Mouse (Mus musculus) spleen, postnatal 4 days (tissue): ENCODE data around the gene Plekhh3.

ENCODE experiments used
- DNase-seq, 2 experiments: peaks; one replicate each; pipeline ENCODE4 v3.0.0; 2022; ENCODE audit warnings: low spot score in 2 of 2

Gene Plekhh3

DNA sequence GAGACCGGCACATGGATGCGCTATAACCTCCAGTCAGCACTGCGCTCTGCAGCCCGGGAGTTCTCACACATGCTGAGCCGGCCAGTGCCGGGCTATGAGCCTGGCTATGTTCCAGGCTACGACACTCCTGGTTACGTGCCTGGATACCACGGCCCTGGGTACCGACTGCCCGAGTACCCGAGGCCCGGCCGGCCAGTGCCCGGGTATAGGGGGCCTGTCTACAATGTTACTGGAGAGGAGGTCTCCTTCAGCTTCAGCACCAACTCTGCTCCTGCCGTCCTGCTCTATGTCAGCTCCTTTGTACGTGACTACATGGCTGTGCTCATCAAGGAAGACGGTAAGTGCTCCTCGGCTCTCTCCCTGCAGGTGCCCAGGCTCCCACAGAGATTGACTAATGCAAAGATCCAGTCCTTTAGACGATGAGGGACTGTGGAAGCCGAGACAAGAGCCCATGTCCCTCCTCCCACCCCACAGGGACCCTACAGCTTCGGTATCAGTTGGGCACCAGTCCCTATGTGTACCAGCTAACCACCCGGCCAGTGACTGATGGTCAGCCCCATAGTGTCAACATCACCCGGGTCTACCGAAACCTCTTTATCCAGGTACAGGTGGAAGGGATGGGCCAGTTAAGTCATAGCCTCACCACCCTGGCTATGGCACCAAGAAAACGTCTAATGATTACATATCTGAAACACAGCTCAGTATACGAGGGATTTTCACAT, 15.5 kb upstream of the Plekhh3 start:
- DNase-seq, result no peak

DNA sequence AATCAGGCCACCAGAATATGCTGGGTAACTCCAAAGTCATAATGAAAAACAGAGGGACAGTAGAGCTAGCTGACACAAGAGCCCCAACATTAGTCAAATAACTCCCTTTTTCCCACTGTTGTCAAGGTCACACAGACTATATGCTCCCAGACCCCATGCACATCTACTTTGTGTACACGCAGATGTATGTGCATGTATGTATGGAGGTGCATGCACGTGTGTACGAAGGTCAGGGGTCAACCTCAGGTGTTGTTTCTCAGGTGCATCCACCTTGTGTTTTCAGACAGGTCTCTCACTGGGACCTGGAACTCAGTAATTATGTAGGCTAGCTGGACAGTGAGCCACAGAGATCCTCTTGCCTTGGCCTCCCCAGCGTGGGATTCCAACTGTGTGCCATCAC, 14.3 kb upstream of the Plekhh3 start:
- DNase-seq, result no peak

DNA sequence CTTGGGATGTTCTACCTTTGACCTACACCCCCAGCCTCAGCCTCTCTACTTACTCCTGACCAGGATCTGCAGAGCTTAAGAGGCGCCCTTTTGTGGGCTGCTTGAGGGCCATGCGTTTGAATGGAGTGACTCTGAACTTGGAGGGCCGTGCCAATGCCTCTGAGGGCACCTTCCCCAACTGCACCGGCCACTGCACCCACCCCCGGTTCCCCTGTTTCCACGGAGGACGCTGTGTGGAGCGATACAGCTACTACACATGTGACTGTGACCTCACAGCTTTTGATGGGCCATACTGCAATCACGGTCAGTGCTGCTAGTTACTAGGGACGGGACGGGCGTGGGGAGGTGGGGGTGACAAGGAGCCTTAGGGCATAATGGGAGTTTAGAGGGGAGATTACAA, 13.8 kb upstream of the Plekhh3 start:
- no peak for DNase-seq

DNA sequence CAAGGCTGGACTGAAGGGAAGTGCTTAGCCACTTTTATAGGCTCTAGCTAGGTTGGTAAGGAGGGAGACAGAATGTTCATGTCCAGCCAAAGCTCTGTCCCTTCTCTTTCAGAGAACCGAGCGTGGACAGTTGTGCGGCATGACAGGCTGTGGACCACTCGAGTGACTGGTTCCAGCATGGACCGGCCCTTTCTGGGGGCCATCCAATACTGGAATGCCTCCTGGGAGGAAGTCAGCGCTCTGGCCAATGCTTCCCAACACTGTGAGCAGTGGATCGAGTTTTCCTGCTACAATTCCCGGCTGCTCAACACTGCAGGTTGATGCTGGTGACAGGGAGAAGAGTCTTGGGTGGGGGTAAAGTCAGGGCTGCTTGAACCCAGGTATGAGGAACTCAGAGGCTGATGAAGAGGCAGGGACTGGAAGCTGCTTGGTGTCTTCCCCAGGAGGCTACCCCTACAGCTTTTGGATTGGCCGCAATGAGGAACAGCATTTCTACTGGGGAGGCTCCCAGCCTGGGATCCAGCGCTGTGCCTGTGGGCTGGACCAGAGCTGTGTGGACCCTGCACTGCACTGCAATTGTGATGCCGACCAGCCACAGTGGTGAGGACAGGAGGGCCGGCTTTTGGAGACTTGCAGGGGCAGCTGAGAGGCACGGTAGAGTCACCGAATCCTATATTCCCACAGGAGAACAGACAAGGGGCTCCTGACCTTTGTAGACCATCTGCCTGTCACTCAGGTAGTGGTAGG, 11.8 kb upstream of the Plekhh3 start:
- no peak for DNase-seq

DNA sequence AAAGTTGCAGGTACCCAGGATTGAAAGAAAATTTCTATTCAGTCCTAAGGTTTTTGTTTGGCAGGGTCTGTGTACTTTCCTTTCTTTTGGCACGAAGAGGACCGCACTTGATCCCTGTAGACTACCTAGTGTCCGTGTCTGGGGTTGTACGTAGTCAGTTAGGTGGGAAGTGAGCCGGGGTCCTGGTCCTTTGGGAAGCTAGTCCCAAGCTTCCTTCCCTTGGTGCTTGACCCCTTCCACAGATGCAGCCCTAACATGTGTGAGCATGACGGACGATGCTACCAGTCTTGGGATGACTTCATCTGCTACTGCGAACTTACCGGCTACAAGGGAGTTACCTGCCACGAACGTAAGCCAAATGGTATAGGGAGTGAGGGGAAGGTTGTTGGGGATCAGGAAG, 10.8 kb upstream of the Plekhh3 start:
- no peak for DNase-seq

DNA sequence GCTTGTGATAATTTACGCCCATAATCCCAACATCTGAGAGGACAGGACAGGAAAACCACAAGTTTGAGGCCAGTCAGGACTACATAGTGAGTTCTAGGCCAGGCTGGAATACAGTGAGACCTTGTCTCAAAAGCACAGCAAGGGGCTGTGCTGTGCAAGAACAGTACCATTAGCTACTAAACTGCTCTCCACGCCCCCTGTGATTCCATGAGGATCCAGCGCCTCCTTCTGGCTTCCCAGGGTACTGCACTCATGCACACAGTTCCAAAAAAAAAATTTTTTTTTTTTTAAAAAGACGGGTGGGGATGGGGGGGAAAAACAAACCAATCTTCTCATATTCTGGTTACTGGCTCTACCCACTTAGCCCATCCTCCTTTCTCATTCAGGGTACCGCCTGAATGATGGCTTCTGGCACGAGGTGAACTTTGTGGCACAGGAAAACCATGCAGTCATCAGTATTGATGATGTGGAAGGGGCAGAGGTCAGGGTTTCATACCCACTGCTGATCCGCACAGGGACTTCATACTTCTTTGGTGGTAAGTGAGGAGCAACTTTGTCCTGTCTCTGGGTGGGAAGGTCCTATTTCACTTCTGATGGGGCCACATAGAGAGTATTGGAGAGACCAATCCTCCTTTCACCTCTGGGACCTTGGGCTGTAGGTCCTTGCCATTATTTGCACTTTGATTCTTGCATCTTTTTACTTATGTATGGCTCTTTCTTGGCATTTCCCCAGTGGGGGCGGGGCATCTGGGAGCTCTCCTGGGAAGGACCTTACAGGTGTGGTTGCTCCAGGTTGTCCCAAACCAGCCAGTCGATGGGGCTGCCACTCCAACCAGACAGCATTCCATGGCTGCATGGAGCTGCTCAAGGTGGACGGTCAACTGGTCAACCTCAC, 9.9 kb upstream of the Plekhh3 start:
- peak; percentile 63 to 85 for DNase-seq

DNA sequence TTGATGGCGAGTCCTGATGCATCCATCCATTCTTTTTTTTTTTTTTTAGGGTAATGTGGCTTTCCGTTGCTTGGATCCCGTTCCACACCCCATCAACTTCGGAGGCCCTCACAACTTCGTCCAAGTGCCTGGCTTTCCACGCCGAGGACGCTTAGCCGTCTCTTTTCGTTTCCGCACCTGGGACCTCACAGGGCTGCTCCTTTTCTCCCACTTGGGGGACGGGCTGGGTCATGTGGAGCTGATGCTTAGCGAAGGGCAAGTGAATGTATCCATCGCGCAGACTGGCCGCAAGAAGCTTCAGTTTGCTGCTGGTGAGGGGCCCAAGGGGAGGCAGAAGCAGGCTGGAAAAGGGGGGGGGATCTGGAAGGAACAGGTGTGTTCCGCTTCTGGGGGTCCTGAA, 9.1 kb upstream of the Plekhh3 start:
- no peak for DNase-seq

DNA sequence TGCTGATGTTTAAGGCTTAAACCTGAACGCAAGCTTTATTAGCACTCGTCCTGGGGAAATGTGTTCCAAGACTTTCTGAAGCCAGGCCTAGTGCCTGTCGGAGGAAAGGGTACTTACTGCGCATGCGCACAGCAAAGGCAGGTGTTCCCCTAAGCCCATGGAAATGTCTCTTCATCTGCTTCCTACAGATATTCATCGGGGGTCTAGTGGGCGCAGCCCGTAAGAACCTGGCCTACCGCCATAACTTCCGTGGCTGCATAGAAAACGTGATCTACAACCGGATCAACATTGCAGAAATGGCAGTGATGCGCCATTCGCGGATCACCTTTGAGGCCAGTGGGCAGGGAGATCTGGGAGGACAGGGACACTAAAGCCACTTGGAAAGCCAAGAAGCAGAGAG, 8.2 kb upstream of the Plekhh3 start:
- DNase-seq, result no peak

DNA sequence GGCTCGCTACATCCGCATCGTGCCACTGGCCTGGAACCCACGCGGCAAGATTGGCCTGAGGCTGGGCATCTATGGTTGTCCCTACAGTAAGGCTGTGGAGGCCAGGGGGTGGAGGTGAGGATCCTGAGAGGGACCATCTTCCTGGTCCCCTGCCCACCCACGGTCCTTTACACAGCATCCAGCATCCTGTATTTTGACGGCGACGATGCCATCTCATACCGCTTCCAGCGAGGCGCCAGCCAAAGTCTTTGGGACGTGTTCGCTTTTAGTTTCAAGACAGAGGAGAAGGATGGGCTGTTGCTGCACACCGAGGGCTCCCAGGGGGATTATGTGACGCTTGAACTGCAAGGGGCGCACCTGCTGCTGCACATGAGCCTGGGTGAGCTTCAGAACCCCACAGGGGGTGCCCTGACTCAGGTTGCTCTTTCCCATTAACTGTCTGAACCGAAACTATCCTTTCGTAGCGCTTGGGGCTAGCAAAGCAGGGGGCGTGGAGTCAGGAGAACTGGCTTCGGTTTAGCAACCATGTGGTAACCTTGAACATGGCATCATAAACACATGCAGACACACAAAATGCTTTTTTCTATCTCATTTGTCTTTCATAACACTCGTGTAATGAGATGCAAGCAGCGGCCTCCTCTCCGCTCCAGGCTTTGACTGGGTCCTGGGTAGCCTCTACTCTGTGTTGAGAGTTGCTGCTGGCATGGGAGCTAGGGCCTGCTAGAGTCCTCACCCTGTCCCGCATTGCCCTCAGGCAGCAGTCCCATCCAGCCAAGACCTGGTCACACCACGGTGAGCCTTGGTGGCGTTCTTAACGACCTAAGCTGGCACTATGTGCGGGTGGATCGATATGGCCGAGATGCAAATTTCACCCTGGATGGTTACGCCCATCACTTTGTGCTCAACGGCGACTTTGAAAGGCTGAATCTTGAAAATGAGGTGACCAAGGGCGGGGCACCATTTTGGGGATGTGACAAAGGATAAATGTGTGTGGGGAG, 7.2 kb upstream of the Plekhh3 start:
- DNase-seq, result no peak

DNA sequence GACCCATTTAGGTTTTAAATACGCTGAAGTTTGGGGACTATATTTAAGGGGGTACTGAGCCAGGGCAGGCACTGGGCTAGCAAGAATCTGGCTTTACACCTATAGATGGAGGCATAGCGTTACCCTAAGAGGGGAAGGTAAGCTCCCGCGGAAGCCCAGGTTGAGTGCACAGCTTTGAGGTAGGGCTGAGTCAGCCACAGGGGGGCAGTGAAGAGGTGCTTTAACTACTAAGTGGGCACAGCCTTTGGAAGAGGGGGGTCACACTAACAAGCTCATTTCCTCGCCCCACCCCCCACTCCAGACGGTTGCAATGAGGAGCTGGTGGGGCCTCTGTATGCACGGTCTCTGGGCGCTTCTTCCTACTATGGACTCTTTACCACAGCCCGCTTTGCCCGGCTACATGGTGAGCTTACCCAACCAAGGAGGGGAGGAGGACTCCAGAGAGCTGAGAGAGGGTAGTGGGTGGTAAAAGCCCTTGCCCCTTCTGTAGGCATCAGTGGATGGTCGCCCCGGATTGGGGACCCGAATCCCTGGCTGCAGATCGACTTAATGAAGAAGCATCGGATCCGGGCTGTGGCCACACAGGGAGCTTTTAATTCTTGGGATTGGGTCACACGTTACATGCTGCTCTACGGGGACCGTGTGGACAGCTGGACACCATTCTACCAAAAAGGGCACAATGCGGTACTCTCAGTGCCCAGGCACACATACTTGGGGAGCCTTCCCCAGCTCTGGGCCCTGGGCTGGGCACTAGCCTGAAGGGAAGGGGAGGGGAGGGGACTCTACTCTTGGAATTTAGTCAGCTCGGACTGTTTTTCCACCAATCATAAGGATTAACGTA, 6.0 kb upstream of the Plekhh3 start:
- DNase-seq, result peak; percentile 60 to 84

DNA sequence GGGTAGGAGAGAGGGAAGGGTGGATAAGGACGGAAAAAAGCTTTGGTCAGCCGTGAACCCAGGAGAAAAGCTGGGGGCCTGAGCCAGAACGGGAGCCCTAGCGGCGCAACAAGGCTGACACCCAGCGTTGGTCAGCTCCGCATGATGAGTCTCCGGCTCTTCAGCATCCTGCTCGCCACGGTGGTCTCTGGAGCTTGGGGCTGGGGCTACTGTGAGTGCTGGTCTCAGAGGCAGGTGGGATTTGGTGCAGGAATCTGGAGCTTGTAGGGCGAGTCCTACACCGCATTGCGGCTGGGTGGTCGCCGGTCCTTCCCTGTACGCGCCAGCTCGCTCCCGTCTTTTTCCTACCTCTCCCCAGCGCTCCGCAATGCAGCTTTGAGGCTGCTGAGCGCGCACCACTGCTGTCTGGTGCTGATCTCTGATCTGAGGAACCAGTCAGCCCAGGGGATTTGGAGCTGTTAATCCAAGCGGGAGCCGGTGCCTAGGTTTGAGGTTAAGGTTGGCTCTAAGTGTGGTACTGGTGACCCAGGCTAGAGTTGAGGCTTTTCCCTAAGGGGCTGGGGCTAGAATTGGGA, 5.1 kb upstream of the Plekhh3 start:
- DNase-seq, result no peak

DNA sequence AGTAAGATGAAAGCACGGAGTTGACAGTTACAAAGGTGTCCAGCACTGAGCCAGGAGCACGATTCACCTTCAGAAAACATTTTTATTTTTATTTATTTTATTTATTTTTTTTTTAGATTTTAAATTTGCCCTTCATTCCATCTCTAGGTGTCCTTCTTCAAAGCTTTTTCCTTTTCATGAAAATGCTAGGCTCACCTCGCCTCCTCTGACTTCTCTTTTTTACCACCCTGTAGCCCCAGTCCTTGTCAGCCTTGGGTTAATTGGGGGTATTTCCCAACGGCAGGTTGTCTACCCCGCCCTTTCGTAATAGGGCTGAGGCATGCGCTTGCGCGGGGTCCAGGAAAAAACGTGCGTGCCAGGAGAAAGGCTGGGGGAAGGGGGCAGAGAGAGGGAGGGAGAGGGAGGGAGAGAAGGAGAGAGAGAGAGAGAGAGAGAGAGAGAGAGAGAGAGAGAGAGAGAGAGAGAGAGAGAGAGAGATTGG, 4.5 kb upstream of the Plekhh3 start:
- DNase-seq, result no peak

DNA sequence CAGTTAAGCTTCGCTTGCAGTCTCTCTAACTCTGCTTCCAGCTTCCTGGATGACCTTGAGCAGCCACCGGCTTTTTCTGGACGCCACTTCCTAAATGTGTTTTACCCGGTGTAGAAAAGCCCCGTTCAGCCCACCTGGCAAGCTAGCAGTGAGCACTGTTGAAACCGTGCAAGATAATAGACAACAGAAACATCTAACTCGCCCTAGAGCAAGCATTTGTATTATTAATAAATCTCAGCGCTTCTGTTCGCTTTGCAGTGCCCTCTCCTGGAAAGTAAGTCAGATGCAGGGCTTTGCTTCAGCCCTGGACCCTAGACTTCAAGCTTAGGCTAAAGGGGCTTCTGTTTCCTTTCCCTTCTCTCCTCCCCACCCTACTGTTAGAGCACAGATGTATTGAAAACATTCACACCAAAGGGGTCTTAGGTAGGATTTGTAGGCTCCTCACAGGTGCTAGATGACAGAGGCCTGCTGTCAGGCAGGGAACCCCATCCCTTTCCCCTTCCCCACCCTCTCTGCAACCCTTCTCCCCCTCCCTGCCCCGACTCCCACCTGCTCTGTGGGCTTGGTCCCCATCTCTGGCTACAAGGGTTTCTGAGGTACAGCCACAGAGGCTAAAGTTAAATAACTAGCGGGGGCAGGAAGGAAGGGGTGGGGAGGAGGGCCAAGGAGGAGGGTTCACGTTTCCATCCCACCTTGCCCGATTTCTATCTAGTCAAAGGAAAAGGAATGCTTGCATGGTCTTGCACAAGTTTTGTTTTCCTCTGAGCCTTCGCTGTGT, 3.9 kb upstream of the Plekhh3 start, which contains the start of gene Ccr10:
Gene Ccr10, minus strand, starts transcription at position 593 of the 778 bp plus-strand sequence.
- DNase-seq, result no peak

DNA sequence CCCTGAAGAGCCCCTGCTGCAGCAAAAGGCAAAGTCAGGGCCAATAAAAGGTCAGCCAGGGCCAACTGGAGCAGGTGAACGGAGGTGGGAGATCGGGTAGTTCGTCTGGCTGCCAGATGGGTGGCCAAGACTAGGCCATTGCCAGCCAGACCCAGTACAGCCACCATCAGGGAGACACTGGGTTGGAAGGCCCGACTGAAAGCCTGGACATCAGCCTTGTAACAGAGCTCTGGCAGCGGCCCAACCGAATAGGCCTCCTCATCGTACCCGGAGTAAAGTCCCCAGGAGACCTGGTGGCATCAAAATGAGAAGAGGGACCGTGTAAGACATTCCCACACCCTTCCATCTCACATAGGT, 3.2 kb upstream of the Plekhh3 start:
- DNase-seq, result no peak

DNA sequence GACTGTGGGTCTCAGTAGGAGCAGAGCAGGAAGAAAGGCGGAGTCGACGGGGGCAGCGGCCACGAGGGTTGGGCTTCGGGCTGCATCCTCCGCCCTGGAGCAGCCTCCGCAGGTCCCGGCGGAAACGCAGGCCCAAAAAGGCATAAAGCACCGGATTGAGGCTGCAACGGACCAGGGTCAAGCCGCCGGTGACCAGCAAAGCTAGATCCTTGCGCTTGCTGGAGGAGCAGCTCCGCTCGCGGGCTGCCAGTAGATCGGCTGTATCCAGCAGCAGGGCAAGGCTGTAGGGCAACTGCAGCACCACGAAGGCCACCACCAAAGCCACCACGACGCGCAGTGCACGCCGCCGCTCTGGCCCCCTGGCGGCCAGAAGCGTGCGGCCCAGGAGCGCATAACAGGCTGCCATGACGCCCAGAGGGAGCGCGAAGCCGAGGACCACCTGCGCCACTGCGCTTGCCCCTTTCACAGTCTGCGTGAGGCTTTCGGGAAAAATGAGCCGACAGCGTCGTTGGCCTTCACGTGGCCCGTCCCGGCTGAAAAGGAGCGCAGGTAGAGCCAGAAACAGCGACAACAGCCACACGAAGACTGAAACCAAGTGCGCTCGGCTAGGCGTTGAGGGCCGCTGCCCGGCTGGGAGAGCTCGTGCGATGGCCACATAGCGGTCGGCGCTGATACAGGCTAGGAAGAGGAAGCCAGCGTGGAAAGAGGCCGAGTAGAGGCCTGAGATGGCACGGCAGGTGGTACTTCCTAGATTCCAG, 2.7 kb upstream of the Plekhh3 start:
- peak; percentile 71 to 87 for DNase-seq

DNA sequence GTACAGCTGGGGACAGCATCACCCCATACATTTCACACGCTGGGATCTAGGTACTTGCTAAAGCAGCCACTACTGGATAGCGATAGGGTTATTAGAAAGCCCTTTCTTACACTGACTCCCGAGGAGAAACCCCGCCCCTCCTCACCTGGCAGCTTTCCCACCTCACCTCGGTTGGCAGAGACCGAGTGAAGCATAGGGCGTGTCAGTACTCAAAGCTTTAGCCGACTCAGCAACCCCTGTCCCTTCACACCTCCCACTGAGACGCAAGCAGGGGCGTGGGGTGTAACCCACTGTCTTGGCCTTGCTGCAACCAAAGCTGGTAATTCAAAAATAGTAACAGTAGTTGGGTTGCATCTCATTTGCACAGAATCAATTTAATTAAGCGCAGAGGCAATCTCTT, 2.0 kb upstream of the Plekhh3 start:
- no peak for DNase-seq

DNA sequence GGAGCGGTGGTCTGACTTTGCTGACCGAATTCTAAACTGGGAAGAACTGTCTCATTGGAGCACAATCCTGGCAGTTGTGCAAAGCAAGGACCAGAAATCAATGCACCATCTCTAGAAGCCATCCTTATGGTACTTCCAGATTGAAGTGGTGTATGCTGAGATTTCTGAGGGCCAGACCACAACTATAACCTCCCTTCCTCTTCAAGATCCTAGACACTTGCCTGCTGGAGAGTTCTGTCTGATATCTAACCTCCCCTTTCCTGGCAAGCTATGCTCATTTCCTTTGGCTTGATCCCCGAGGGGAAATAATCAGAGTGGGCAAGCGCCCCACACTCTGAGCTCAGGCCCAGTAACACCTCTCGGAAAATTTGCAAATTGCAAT, 1.3 kb upstream of the Plekhh3 start:
- no peak for DNase-seq

DNA sequence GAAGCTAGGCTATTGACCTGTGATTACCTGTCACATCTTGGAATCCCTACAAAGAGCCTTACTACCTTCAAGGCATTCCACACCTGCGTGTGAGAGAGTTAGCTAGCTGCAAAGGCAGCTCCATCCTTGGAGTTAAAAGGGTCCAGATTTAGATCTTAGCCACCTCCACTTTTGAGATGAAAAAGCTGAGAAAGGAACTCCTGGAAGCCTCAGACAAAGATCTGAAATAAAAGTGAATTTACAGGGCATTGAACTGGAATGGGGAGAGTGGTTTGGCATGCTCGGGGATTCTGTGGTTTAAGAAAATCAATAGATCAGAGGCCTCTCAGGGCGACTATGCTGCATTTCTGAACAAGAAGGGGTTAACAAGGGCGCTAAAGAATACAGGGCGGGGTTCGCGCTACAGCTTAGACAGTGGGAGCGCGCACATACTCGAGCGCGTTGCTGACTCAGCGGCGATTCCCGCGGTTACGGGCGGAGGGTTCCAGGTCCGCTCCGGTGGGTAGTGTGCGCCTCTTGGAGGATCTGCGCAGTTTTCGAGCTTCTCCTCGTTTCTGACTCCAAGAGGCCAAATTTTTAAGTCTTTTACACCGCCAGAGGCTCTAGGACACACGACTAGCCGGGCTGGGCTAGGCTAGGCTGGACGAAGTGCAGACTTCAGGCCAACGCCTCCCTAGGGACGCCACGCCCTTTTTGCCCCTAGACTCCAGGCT, 726 bp upstream of the Plekhh3 start:
- DNase-seq, result no peak
